Mouse (Mus musculus) liver, embryonic 14.5 days (tissue): ENCODE results near the gene Foxf2. TPM values are rescaled to one million over a fixed set of nuclear protein-coding genes. Genes with fewer than 3 reads are reported as not detected.

ENCODE experiments used
- ATAC-seq: fragments of 200-750 bp; cut with Nextera tagmentation; 2 replicates; pipeline ENCODE4 v1.8.0; 2017; ENCODE audit warnings: moderate number of reproducible peaks, mild to moderate bottlenecking, moderate library complexity; ENCODE audit not compliant: insufficient read depth
- DNase-seq, 3 experiments: peaks; one replicate each; pipeline ENCODE4 v3.0.0-alpha.2; 2012 to 2013; ENCODE audit warnings: low read depth in 3 of 3, low spot score in 3 of 3
- H3K27ac ChIP-seq: fragments of 300-500 bp; sonication (generic); 2 replicates; pipeline ENCODE4 v1.5.1; 2014; ENCODE audit warnings: moderate library complexity, mild to moderate bottlenecking, control low read depth, inconsistent platforms
- H3K27me3 ChIP-seq: fragments of 300-500 bp; sonication (generic); 2 replicates; pipeline ENCODE4 v1.6.1; 2014; ENCODE audit warnings: mild to moderate bottlenecking, low read length, moderate library complexity; ENCODE audit not compliant: control insufficient read depth, insufficient read depth
- H3K36me3 ChIP-seq: fragments of 300-500 bp; sonication (generic); replicated peaks from 2 replicates; pipeline ENCODE4 v1.6.1; 2014; ENCODE audit warnings: low read depth; ENCODE audit not compliant: control insufficient read depth, insufficient read depth
- H3K4me1 ChIP-seq, 2 experiments: fragments of 200-500 bp in 1 of 2; fragments of 300-500 bp in 1 of 2; sonication (generic) in 1 of 2; replicated peaks; 2 replicates each; pipeline ENCODE4 v1.6.1; 2012 to 2014; ENCODE audit warnings: antibody characterized with exemption in 1 of 2, inconsistent platforms in 1 of 2, low read length in 1 of 2; ENCODE audit not compliant: control insufficient read depth in 2 of 2, insufficient read depth in 2 of 2
- H3K4me2 ChIP-seq: fragments of 300-500 bp; sonication (generic); 2 replicates; pipeline ENCODE4 v1.6.1; 2014; ENCODE audit warnings: low read depth, mild to moderate bottlenecking, control low read depth, moderate library complexity
- H3K4me3 ChIP-seq, 2 experiments: fragments of 200-500 bp in 1 of 2; fragments of 300-500 bp in 1 of 2; sonication (generic) in 1 of 2; 2 replicates each; pipeline ENCODE4 v1.5.1; 2012 to 2014; ENCODE audit warnings: low read depth in 2 of 2, low read length in 2 of 2, mild to moderate bottlenecking in 2 of 2, control low read depth in 1 of 2, inconsistent platforms in 1 of 2, moderate library complexity in 1 of 2; ENCODE audit not compliant: insufficient read depth in 1 of 2
- H3K9ac ChIP-seq: fragments of 300-500 bp; sonication (generic); replicated peaks from 2 replicates; pipeline ENCODE4 v1.6.1; 2014; ENCODE audit warnings: mild to moderate bottlenecking, control low read depth, moderate library complexity
- H3K9me3 ChIP-seq: fragments of 300-500 bp; sonication (generic); 2 replicates; pipeline ENCODE4 v1.6.1; 2016; ENCODE audit warnings: low read length, mixed read lengths; ENCODE audit not compliant: control insufficient read depth
- CTCF ChIP-seq: IDR thresholded peaks from 2 replicates; pipeline ENCODE4 v1.5.1; 2016; ENCODE audit warnings: antibody characterized with exemption, low read depth, control low read depth
- EP300 ChIP-seq: IDR thresholded peaks from 2 replicates; pipeline ENCODE4 v1.6.1; 2016; ENCODE audit warnings: antibody characterized with exemption, low read depth
- WGBS: fragments of 180-500 bp; shearing (Covaris S2); extraction: QIAGEN DNeasy Blood & Tissue Kit; methylation state at CpG from one replicate; pipeline ENCODE4 v1.1.7; 2014; ENCODE audit not compliant: insufficient replicate concordance; 5-methylcytosine and 5-hydroxymethylcytosine counted together
- polyA plus RNA-seq, 2 experiments: library from polyadenylated mRNA; depleted of rRNA in 1 of 2; stranded (reverse) in 1 of 2; unstranded in 1 of 2; fragments of >200 nt; fragmentation: Nextera tagmentation in 1 of 2; extraction: Ambion mirVana in 1 of 2; gene quantifications; 2 replicates each; pipeline versions ENCODE4 v1.2.1 to v1.2.3; 2012 to 2014

The Foxf2 gene
- polyA plus RNA-seq, 2 experiments: 0.09 TPM; not detected in 1

DNA sequence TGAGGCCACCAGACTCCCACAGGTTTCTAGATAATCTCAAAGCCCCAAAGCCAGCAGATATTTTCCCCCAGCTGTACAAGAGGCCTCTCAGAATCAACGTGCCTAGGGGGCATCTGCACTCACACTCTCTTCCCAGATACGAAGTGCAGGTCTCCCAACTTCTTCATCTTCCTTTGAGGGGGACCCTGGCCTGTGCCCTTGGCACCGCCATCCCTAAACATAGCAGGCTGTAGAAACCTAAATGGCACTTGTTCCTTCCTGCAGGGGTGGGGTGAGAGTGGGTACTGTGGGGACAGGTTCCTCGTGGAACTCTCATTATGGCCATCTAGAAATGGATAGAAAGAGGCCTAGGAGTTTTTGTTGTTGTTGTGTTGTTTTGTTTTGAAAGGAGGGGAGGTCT, 4.7 kb upstream of the Foxf2 start:
- peaks cover 95% of the 10 kb centered on the region for H3K27me3 ChIP-seq
- H3K4me3 ChIP-seq: no peak overlapping the region
- H3K9ac ChIP-seq: no peak overlapping the region
- WGBS: 11% methylated on average over 4 of the region's 4 CpGs
- no peak overlapping the region for H3K27ac ChIP-seq
- no peaks in the 10 kb centered on the region for H3K36me3 ChIP-seq
- H3K4me2 ChIP-seq: no peak overlapping the region
- H3K9me3 ChIP-seq: no peaks in the 10 kb centered on the region
- DNase-seq (no peak), ATAC-seq (no peak)
- no peaks in the 10 kb centered on the region for H3K4me1 ChIP-seq
- TF ChIP-seq EP300 (no peak), CTCF (no peak)

DNA sequence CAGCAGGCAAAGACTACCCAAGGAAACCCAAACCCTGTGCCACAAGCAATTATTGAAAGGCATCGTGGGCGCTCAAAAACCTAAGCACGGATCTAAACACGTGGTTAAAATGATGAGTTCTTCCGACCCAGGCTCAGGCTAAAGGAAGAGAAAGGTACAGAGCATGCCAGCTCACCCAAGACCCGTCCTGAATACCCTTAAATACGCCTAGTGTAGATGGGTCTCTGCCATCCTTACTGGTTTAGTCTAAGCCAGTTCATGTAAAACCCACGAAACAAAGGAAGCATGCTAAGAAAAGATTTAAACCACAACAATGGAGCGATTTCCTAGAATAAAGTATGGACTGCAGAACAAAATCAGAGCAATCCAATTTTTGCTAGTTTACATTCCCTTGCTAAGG, 3.9 kb upstream of the Foxf2 start:
- no peak for TF ChIP-seq CTCF
- no peak for TF ChIP-seq EP300
- H3K9me3 ChIP-seq: no peaks in the 10 kb centered on the region
- H3K9ac ChIP-seq: no peak overlapping the region
- no peak overlapping the region for H3K4me2 ChIP-seq
- H3K4me1 ChIP-seq: no peaks in the 10 kb centered on the region
- ATAC-seq (no peak), DNase-seq (no peak)
- H3K36me3 ChIP-seq: no peaks in the 10 kb centered on the region
- H3K27ac ChIP-seq: no peak overlapping the region
- 4% methylated on average over 9 of the region's 9 CpGs for WGBS
- H3K27me3 ChIP-seq: peaks cover 95% of the 10 kb centered on the region
- no peak overlapping the region for H3K4me3 ChIP-seq

DNA sequence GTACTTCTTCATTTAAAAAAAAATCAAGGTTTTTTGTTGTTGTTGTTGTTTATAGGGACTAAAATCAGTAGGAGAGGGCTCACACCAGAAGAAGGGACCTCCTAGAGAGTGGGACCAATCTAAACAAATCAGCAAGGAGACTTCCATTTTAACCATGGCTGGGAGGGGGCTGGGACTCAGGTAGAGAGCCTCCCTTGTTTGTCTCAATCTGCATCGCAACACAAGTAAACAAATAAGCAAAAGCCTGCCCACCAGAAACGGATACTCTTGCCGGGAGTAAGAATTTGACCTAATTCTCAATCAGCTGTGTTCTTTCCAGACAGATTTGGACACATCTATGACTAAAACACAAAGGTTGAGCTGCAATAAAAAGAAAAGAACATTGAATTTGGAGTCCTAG, 3.2 kb upstream of the Foxf2 start:
- 4% methylated on average over 3 of the region's 3 CpGs for WGBS
- Histone ChIP-seq H3K4me3 (no peak overlapping the region), H3K27me3 (peaks cover 95% of the 10 kb centered on the region), H3K9ac (no peak overlapping the region), H3K27ac (no peak overlapping the region), H3K9me3 (no peaks in the 10 kb centered on the region), H3K36me3 (no peaks in the 10 kb centered on the region), H3K4me2 (no peak overlapping the region), H3K4me1 (no peaks in the 10 kb centered on the region)
- no peak for DNase-seq
- no peak for TF ChIP-seq EP300
- no peak for TF ChIP-seq CTCF
- no peak for ATAC-seq

DNA sequence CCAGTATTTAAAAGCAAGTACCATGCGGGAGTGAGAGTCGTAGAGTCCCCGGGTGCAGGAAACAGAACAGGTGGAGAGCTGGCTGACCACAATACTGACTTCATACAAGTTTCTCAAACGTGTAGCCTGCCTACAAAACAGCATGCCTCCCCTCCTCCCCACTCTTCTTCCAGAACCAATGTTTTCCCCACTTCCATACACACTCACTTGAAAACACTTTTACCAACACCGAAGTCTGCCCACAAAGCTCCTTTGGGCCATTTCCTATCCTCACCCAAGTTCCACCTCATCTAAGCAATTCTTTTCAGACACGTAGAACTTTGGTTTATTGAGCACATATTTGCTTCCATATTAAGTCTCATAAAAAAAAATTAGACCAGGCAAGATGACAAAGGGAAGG, 2.3 kb upstream of the Foxf2 start:
- Histone ChIP-seq H3K27me3 (peaks cover 97% of the 10 kb centered on the region), H3K4me2 (no peak overlapping the region)
- 2% methylated on average over 6 of the region's 6 CpGs for WGBS

DNA sequence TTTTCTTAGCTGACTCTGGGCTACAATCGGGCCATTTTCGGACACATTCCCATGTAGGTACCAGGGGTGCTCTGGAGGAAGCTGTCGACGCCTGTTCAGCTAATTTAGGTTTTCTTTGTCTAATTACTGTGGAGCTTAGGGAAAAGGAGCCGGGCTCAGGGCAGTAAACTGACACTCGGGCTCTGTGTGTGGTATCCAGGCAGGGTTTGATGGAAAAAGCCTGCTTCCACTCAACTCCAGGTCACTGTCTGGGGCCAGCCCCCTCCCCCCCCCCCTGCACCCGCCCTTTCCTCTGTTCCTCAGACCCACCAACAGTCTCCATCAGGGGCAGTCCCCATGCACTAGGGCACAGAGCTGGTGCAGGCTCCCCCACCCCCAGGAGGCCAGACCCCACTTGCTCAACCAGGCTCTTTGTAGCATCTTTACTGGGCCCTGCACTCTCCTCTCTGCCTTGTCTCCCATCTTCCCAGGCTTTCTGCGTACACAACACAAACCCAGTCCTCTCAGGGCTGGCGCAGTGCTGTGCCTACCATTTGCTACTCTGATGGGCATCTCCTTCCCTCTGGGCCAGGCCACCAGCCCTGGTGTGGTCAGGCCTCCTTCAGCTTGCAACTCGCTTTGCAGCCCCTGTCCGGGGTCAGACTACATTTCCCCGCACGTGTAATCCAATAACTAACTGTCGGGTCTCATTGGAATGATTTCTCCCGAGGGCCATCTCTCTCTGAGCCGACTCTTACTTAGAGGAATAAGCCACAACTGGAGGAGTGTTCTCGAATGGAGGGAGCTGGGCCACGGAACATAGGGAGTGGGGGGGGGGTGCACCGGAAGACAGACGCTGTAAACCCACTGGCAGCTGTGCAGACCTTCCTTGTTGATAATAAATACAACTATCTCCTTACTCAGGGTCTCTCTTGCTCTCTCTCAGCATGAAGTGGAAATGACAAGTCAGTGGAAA, 1.4 kb upstream of the Foxf2 start:
- 1% methylated on average over 20 of the region's 20 CpGs for WGBS
- H3K9ac ChIP-seq: no peak overlapping the region
- no peak for ATAC-seq

More for the DNA sequence above, 2.3 kb upstream of the Foxf2 start:
- Histone ChIP-seq H3K9ac (no peak overlapping the region), H3K9me3 (no peaks in the 10 kb centered on the region), H3K4me3 (no peak overlapping the region), H3K27ac (no peak overlapping the region), H3K36me3 (no peaks in the 10 kb centered on the region), H3K4me1 (no peaks in the 10 kb centered on the region)
- ATAC-seq: no peak
- no peak for DNase-seq
- TF ChIP-seq CTCF: no peak
- TF ChIP-seq EP300: no peak

More for the DNA sequence above, 1.4 kb upstream of the Foxf2 start:
- no peak for DNase-seq
- no peaks in the 10 kb centered on the region for H3K9me3 ChIP-seq
- no peak overlapping the region for H3K27ac ChIP-seq
- peaks cover 97% of the 10 kb centered on the region for H3K27me3 ChIP-seq
- H3K4me2 ChIP-seq: no peak overlapping the region
- H3K36me3 ChIP-seq: no peaks in the 10 kb centered on the region
- no peak for TF ChIP-seq EP300
- H3K4me3 ChIP-seq: no peak overlapping the region
- no peaks in the 10 kb centered on the region for H3K4me1 ChIP-seq
